Comparison of ENCODE assay signal across 8 mouse cellular contexts in the genomic region with DNA sequence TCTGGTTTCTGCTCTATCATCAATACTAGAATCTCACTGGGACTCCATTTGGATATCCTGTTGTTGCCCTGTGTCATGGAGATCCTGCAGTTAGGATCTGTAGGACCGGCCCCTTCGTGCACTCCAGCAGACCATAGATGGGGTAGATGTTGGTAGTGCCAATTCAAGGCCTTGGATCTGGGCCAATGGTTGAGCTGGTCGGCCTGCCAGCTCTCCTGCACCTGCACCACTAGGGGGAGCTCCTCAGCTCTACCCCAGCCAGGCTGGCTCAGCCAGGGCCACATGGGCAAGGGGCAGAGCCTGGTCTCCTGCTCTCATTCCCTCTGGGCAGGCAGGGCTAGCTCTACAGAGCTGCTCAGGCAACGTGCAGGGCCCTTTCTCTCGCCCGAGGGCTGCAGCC.
DNase-seq lines count a peak whose midpoint lies in the region; ATAC-seq lines count a peak whose summit lies in the region.

No protein-coding gene starts in this region.

- DNase-seq in layer of hippocampus, adult 11-12 months (ENCODE audit: low spot score), result peak; percentile 25
- DNase-seq in layer of hippocampus, postnatal 14 days (ENCODE audit: low spot score in 2 of 2), result no peak
- peak; percentile 52 for DNase-seq in NIH3T3 (ENCODE audit: low read depth)
- DNase-seq in kidney, postnatal 36 days, result peak; percentile 46 to 85
- peak; percentile 71 for DNase-seq in naive thymus-derived CD4-positive, alpha-beta T cell, adult 2 months (ENCODE audit: low read depth)
- DNase-seq in urinary bladder, postnatal 14 days (ENCODE audit: low spot score), result peak; percentile 64
- DNase-seq in frontal cortex, postnatal 25 days (ENCODE audit: low spot score in 2 of 2), result no peak

- ATAC-seq in common myeloid progenitor, adult 5-6 weeks (replicated peaks; ENCODE audit: low read depth, poor library complexity, severe bottlenecking), result peak; percentile 85

Comparison
In these comparisons a context has a peak if more than half of its experiments do, and no peak if none do; other contexts are left out.
1. DNase-seq: peak in layer of hippocampus, adult 11-12 months (single experiment), NIH3T3 (single experiment), kidney, postnatal 36 days (2 of 2), naive thymus-derived CD4-positive, alpha-beta T cell, adult 2 months (single experiment) and urinary bladder, postnatal 14 days (single experiment); none in layer of hippocampus, postnatal 14 days (0 of 2) and frontal cortex, postnatal 25 days (0 of 2).